Mouse (Mus musculus) spleen, postnatal 36 days (tissue): ENCODE results near the gene Pex14.

ENCODE experiments used
- DNase-seq, 2 experiments: peaks; one replicate each; pipeline ENCODE4 v3.0.0; 2022; ENCODE audit warnings: low spot score in 2 of 2, mixed read lengths in 1 of 2

Gene Pex14

GRCm38 (mm10) chr4:149057470-149057869, 42.2 kb downstream of the Pex14 start:
- no peak for DNase-seq

- DNase-seq = no peak
Measured at GRCm38 (mm10) chr4:149056957-149057356, 42.7 kb downstream of the Pex14 start.

GRCm38 (mm10) chr4:149055847-149056246, 43.8 kb downstream of the Pex14 start:
- no peak for DNase-seq

- DNase-seq = no peak
Measured at GRCm38 (mm10) chr4:149049351-149050159, 50.1 kb downstream of the Pex14 start.

GRCm38 (mm10) chr4:149048625-149049228, 50.9 kb downstream of the Pex14 start:
- peak; percentile 42 to 45 for DNase-seq

- peak; percentile 14 to 26 for DNase-seq
Measured at GRCm38 (mm10) chr4:149047360-149047759, 52.3 kb downstream of the Pex14 start.

- no peak for DNase-seq
Measured at GRCm38 (mm10) chr4:149045885-149046284, 53.8 kb downstream of the Pex14 start.

GRCm38 (mm10) chr4:149040289-149040688, 59.4 kb downstream of the Pex14 start:
- DNase-seq = no peak

GRCm38 (mm10) chr4:149037706-149038105, 62.0 kb downstream of the Pex14 start:
- no peak for DNase-seq

GRCm38 (mm10) chr4:149036592-149036991, 63.1 kb downstream of the Pex14 start:
- DNase-seq = no peak

GRCm38 (mm10) chr4:149031507-149031906, 68.2 kb downstream of the Pex14 start:
- no peak for DNase-seq

- no peak for DNase-seq
Measured at GRCm38 (mm10) chr4:149027571-149027970, 72.1 kb downstream of the Pex14 start.

- DNase-seq = no peak
Measured at GRCm38 (mm10) chr4:149025242-149025641, 74.4 kb downstream of the Pex14 start.

- no peak for DNase-seq
Measured at GRCm38 (mm10) chr4:149021021-149021420, 78.7 kb downstream of the Pex14 start.

- DNase-seq = no peak
Measured at GRCm38 (mm10) chr4:149019456-149019855, 80.2 kb downstream of the Pex14 start.

GRCm38 (mm10) chr4:149006756-149007155, 92.9 kb downstream of the Pex14 start:
- DNase-seq = no peak

GRCm38 (mm10) chr4:149006107-149006506, 93.6 kb downstream of the Pex14 start:
- no peak for DNase-seq

GRCm38 (mm10) chr4:149002441-149003093, 97.1 kb downstream of the Pex14 start:
- DNase-seq = no peak

- no peak for DNase-seq
Measured at GRCm38 (mm10) chr4:149001515-149001914, 98.2 kb downstream of the Pex14 start.

- no peak for DNase-seq
Measured at GRCm38 (mm10) chr4:149000746-149001145, 98.9 kb downstream of the Pex14 start.

GRCm38 (mm10) chr4:148993948-148994347, 105.7 kb downstream of the Pex14 start:
- no peak for DNase-seq

- DNase-seq = no peak
Measured at GRCm38 (mm10) chr4:148990038-148990437, 109.6 kb downstream of the Pex14 start.
